In genomic region chr9:32603097-32603496, GRCm38 (mm10) we compare ENCODE assay signal across 32 mouse cellular contexts. TPM values are rescaled to one million over a fixed set of nuclear protein-coding genes. Genes with fewer than 3 reads are reported as not detected.
DNase-seq lines count a peak whose midpoint lies in the region; ATAC-seq and TF ChIP-seq lines count a peak whose summit lies in the region.
"Had no signal": no experiment of that assay in that cellular context is flagged by ENCODE, and none has a peak within 500 bp of the region (broad histone marks: within the 10 kb centered on the region; RNA-seq: fewer than 3 reads in every experiment).

No protein-coding gene starts in this region.

- TF ChIP-seq CTCF in liver, postnatal 0 days (IDR thresholded peaks at IDR 0.05; ENCODE audit: low read depth) = no peak

- peaks cover 13% of the 10 kb centered on the region for H3K27me3 ChIP-seq in liver, embryonic 12.5 days (replicated peaks)
- H3K27me3 ChIP-seq in liver, postnatal 0 days (ENCODE audit: insufficient read depth, low read length) = no peaks in the 10 kb centered on the region
- H3K27me3 ChIP-seq: neural tube, embryonic 12.5 days had no signal

- no peak overlapping the region for H3K9ac ChIP-seq in liver, embryonic 12.5 days
- H3K9ac ChIP-seq in liver, postnatal 0 days (replicated peaks) = no peak overlapping the region
- H3K9ac ChIP-seq: forebrain, embryonic 13.5 days; heart, embryonic 15.5 days; limb, embryonic 13.5 days; neural tube, embryonic 12.5 days had no signal

- H3K9me3 ChIP-seq in liver, embryonic 12.5 days (replicated peaks) = no peaks in the 10 kb centered on the region
- H3K9me3 ChIP-seq in liver, postnatal 0 days (ENCODE audit: low read length) = no peaks in the 10 kb centered on the region
- H3K9me3 ChIP-seq: forebrain, embryonic 13.5 days; heart, embryonic 10.5 days; heart, embryonic 15.5 days; limb, embryonic 13.5 days; neural tube, embryonic 12.5 days had no signal

- no peak overlapping the region for H3K27ac ChIP-seq in liver, embryonic 12.5 days
- H3K27ac ChIP-seq in liver, postnatal 0 days (ENCODE audit: low read depth) = no peak overlapping the region
- H3K27ac ChIP-seq: forebrain, embryonic 13.5 days; heart, embryonic 10.5 days; heart, embryonic 15.5 days; layer of hippocampus, adult 2 months; limb, embryonic 13.5 days; macrophage; neural tube, embryonic 12.5 days had no signal

- peaks cover 56% of the 10 kb centered on the region for H3K4me1 ChIP-seq in liver, embryonic 12.5 days
- H3K4me1 ChIP-seq in liver, postnatal 0 days (ENCODE audit: insufficient read depth) = peaks cover 6% of the 10 kb centered on the region; the same call in 1 of the 2 replicates
- H3K4me1 ChIP-seq: forebrain, embryonic 13.5 days; heart, embryonic 15.5 days; neural tube, embryonic 12.5 days had no signal

- no peak for TF ChIP-seq EP300 in liver, postnatal 0 days (IDR thresholded peaks at IDR 0.05; ENCODE audit: low read depth)

- DNase-seq in 416B (ENCODE audit: low read depth) = peak; percentile 19
- DNase-seq in MEL-GATA-1-ER (ENCODE audit: extremely low read depth, low read depth) = peak; percentile 97
- DNase-seq in liver, postnatal 0 days = no peak
- DNase-seq in right cerebral cortex, postnatal 36 days (ENCODE audit: low spot score in 2 of 2) = no peak
- DNase-seq: adrenal gland, postnatal 36 days; B cell, adult 2 months; cerebellum, adult 2 months; cerebellum, postnatal 14 days; gastrocnemius, postnatal 14 days; heart, adult 11 months; kidney, postnatal 14 days; lung, adult 2 months; lung, postnatal 10 days; right cerebral cortex, adult 18-20 months; right cerebral cortex, postnatal 4 days; thymus, adult 2 months; thymus, postnatal 4 days had no signal

- ATAC-seq in liver, embryonic 12.5 days = peak; percentile 58
- peak; percentile 32; the same call in 1 of the 2 replicates for ATAC-seq in liver, postnatal 0 days
- ATAC-seq in granulocyte monocyte progenitor cell, adult 5-6 weeks (replicated peaks; ENCODE audit: poor library complexity, severe bottlenecking) = no peak
- no peak for ATAC-seq in inflammation-experienced regulatory T-cells, adult 6 months
- ATAC-seq: forebrain, embryonic 13.5 days; hindbrain, embryonic 16.5 days; intestine, embryonic 16.5 days; midbrain, embryonic 16.5 days had no signal

- H3K36me3 ChIP-seq in liver, embryonic 12.5 days = no peaks in the 10 kb centered on the region
- H3K36me3 ChIP-seq in liver, postnatal 0 days (replicated peaks; ENCODE audit: insufficient read depth, low read length) = no peaks in the 10 kb centered on the region
- H3K36me3 ChIP-seq: heart, embryonic 10.5 days; heart, embryonic 15.5 days; limb, embryonic 13.5 days; neural tube, embryonic 12.5 days had no signal

- 30% methylated on average over 7 of the region's 7 CpGs for WGBS in liver, embryonic 12.5 days (ENCODE audit: insufficient replicate concordance)
- 50% methylated on average over 7 of the region's 7 CpGs for WGBS in liver, postnatal 0 days (ENCODE audit: insufficient replicate concordance)

- no peak overlapping the region for H3K4me3 ChIP-seq in liver, embryonic 12.5 days
- no peak overlapping the region for H3K4me3 ChIP-seq in liver, postnatal 0 days (ENCODE audit: low read depth, low read length)
- H3K4me3 ChIP-seq: forebrain, embryonic 13.5 days; heart, embryonic 10.5 days; heart, embryonic 15.5 days; layer of hippocampus, adult 2 months; limb, embryonic 13.5 days; myocyte; neural tube, embryonic 12.5 days had no signal

- H3K4me2 ChIP-seq in liver, embryonic 12.5 days = no peak overlapping the region
- no peak overlapping the region for H3K4me2 ChIP-seq in liver, postnatal 0 days (ENCODE audit: low read depth, low read length)
- H3K4me2 ChIP-seq: forebrain, embryonic 13.5 days; heart, embryonic 15.5 days; limb, embryonic 13.5 days; midbrain, embryonic 11.5 days; neural tube, embryonic 12.5 days had no signal

RNA-seq across cellular contexts. Expression of gene Ets1, which starts 32.9 kb away (rescaled TPM):
- 24.2 and 25.4 TPM in 2 replicates for polyA plus RNA-seq in liver, embryonic 12.5 days (2016; fragmentation: Nextera tagmentation; extraction: Ambion mirVana)
- 14.6 and 18.1 TPM in 2 replicates for polyA plus RNA-seq in liver, postnatal 0 days (2015; fragmentation: Nextera tagmentation; extraction: Ambion mirVana)
- total RNA-seq in granulocyte monocyte progenitor cell, adult 5-6 weeks (2014; fragmentation: Nextera tagmentation) = 3.9 and 5.2 TPM in 2 replicates
- total RNA-seq in granulocyte monocyte progenitor cell, adult 5-6 weeks (2017) = 8.2 and 8.5 TPM in 2 replicates
- polyA plus RNA-seq in inflammation-experienced regulatory T-cells, adult 6 months (2017; shearing (Covaris generic)) = 100 to 1,000 TPM; 831 to 847 (median 840) TPM

Comparison
In these comparisons a context has a peak if more than half of its experiments do, and no peak if none do; other contexts are left out.
1. DNase-seq: peak in 416B (single experiment) and MEL-GATA-1-ER (single experiment); none in liver, postnatal 0 days (single experiment) and right cerebral cortex, postnatal 36 days (0 of 2).
2. ATAC-seq: peak in liver, embryonic 12.5 days (single experiment) and liver, postnatal 0 days (single experiment); none in granulocyte monocyte progenitor cell, adult 5-6 weeks (single experiment) and inflammation-experienced regulatory T-cells, adult 6 months (single experiment).
3. RNA of gene Ets1, which starts 32.9 kb away (polyA plus RNA-seq): 831 to 847 TPM in inflammation-experienced regulatory T-cells, adult 6 months; 24.2 to 25.4 TPM in liver, embryonic 12.5 days and 14.6 to 18.1 TPM in liver, postnatal 0 days; every median in the first group is over 10 times any median in the second.